In genomic region chr9:107486507-107487225, GRCm38 (mm10) we compare ENCODE assay signal across 10 mouse cellular contexts. TPM values are rescaled to one million over a fixed set of nuclear protein-coding genes. Genes with fewer than 3 reads are reported as not detected.
DNase-seq lines count a peak whose midpoint lies in the region; ATAC-seq and TF ChIP-seq lines count a peak whose summit lies in the region.
"Had no signal": no experiment of that assay in that cellular context is flagged by ENCODE, and none has a peak within 500 bp of the region (broad histone marks: within the 10 kb centered on the region; RNA-seq: fewer than 3 reads in every experiment).

No protein-coding gene starts in this region.

- H3K9ac ChIP-seq in lung, embryonic 16.5 days (ENCODE audit: low read length), result no peak overlapping the region
- H3K9ac ChIP-seq: limb, embryonic 13.5 days; stomach, embryonic 15.5 days had no signal

- H3K27me3 ChIP-seq in lung, embryonic 16.5 days (ENCODE audit: control insufficient read depth, insufficient read depth, low read depth, low read length), result no peaks in the 10 kb centered on the region
- no peaks in the 10 kb centered on the region for H3K27me3 ChIP-seq in cerebellum, adult 2 months (ENCODE audit: control insufficient read depth, insufficient read depth, low read length)
- H3K27me3 ChIP-seq: stomach, embryonic 15.5 days had no signal

- 59% methylated on average over 6 of the region's 6 CpGs for WGBS in lung, embryonic 16.5 days
- 61% methylated on average over 6 of the region's 6 CpGs for WGBS in lung, adult 2 months
- 74% methylated on average over 6 of the region's 6 CpGs for WGBS in cerebellum, adult 2 months

- H3K4me2 ChIP-seq in lung, embryonic 16.5 days (ENCODE audit: low read depth, low read length), result no peak overlapping the region
- H3K4me2 ChIP-seq: limb, embryonic 13.5 days; stomach, embryonic 15.5 days had no signal

- H3K36me3 ChIP-seq in lung, embryonic 16.5 days (ENCODE audit: control insufficient read depth, insufficient read depth, low read length), result no peaks in the 10 kb centered on the region
- H3K36me3 ChIP-seq: limb, embryonic 13.5 days; stomach, embryonic 15.5 days had no signal

- H3K9me3 ChIP-seq in lung, embryonic 16.5 days (ENCODE audit: control insufficient read depth, low read length), result no peaks in the 10 kb centered on the region
- H3K9me3 ChIP-seq: limb, embryonic 13.5 days; stomach, embryonic 15.5 days had no signal

- no peak for TF ChIP-seq POLR2A in lung, adult 2 months (IDR thresholded peaks at IDR 0.05; ENCODE audit: borderline replicate concordance, extremely low read depth, low read depth, low read length)
- TF ChIP-seq POLR2A in cerebellum, adult 2 months (IDR thresholded peaks at IDR 0.05; ENCODE audit: borderline replicate concordance, insufficient read depth, low read length), result no peak

- TF ChIP-seq CTCF in lung, adult 2 months (IDR thresholded peaks at IDR 0.05; ENCODE audit: insufficient read depth, low read length), result no peak
- no peak for TF ChIP-seq CTCF in cerebellum, adult 2 months (IDR thresholded peaks at IDR 0.05; ENCODE audit: borderline replicate concordance, insufficient read depth, low read depth, low read length)

- no peak overlapping the region for H3K4me3 ChIP-seq in lung, embryonic 16.5 days (ENCODE audit: low read length)
- H3K4me3 ChIP-seq in lung, adult 2 months (replicated peaks; ENCODE audit: extremely low read depth, low read depth, low read length), result no peak overlapping the region
- no peak overlapping the region for H3K4me3 ChIP-seq in cerebellum, adult 2 months (replicated peaks; ENCODE audit: insufficient read depth, low read depth, low read length)
- H3K4me3 ChIP-seq: limb, embryonic 13.5 days; stomach, embryonic 15.5 days had no signal

- no peaks in the 10 kb centered on the region for H3K4me1 ChIP-seq in lung, embryonic 16.5 days (replicated peaks; ENCODE audit: control insufficient read depth, insufficient read depth, low read length)
- no peaks in the 10 kb centered on the region for H3K4me1 ChIP-seq in lung, adult 2 months (ENCODE audit: control insufficient read depth, insufficient read depth, low read length)
- H3K4me1 ChIP-seq in cerebellum, adult 2 months (ENCODE audit: control insufficient read depth, insufficient read depth, low read length), result peaks cover 24% of the 10 kb centered on the region
- H3K4me1 ChIP-seq: stomach, embryonic 15.5 days had no signal

- H3K27ac ChIP-seq in lung, embryonic 16.5 days (ENCODE audit: low read length), result no peak overlapping the region
- no peak overlapping the region for H3K27ac ChIP-seq in cerebellum, adult 2 months (ENCODE audit: insufficient read depth, low read length)
- H3K27ac ChIP-seq: limb, embryonic 13.5 days; stomach, embryonic 15.5 days had no signal

- peak; percentile 17; the same call in 1 of the 2 replicates for ATAC-seq in lung, embryonic 16.5 days (ENCODE audit: low read depth)

- DNase-seq in lung, adult 2 months, result no peak
- DNase-seq in adrenal gland, postnatal 25 days, result peak; percentile 38
- peak; percentile 79 for DNase-seq in heart, postnatal 4 days
- DNase-seq in lung, postnatal 36 days, result peak; percentile 21
- DNase-seq in cerebellum, postnatal 36 days, result no peak
- DNase-seq in cerebellum, adult 2 months, result no peak
- DNase-seq in right cerebral cortex, adult 2 months (ENCODE audit: low spot score in 2 of 2), result no peak

RNA-seq across cellular contexts. Expression of gene Tmem115, which starts 47.1 kb away (rescaled TPM):
- 39.0 and 39.4 TPM in 2 replicates for polyA plus RNA-seq in lung, embryonic 16.5 days (2015; fragmentation: Nextera tagmentation; extraction: Ambion mirVana)
- polyA plus RNA-seq in lung, adult 2 months (2012; rRNA removed), result 57.6 and 59.4 TPM in 2 replicates
- total RNA-seq in adrenal gland, postnatal 25 days (2021), result 44.5 and 47.6 TPM in 2 replicates
- total RNA-seq in heart, postnatal 4 days (2021), result 10 to 100 TPM; 22.1 to 22.8 TPM
- 44.3 and 44.6 TPM in 2 replicates for polyA plus RNA-seq in cerebellum, adult 2 months (2012; rRNA removed)

RNA-seq across cellular contexts. Expression of gene Cyb561d2, which starts 55.3 kb away (rescaled TPM):
- polyA plus RNA-seq in lung, embryonic 16.5 days (2015; fragmentation: Nextera tagmentation; extraction: Ambion mirVana), result 27.6 and 32.9 TPM in 2 replicates
- 35.6 and 37.1 TPM in 2 replicates for polyA plus RNA-seq in lung, adult 2 months (2012; rRNA removed)
- total RNA-seq in adrenal gland, postnatal 25 days (2021), result 20.0 and 27.3 TPM in 2 replicates
- 1 to 10 TPM; 6.6 to 7.2 TPM for total RNA-seq in heart, postnatal 4 days (2021)
- 21.2 and 21.5 TPM in 2 replicates for polyA plus RNA-seq in cerebellum, adult 2 months (2012; rRNA removed)

RNA-seq across cellular contexts. Expression of gene Nprl2, which starts 55.4 kb away (rescaled TPM):
- polyA plus RNA-seq in lung, embryonic 16.5 days (2015; fragmentation: Nextera tagmentation; extraction: Ambion mirVana), result 41.9 and 43.7 TPM in 2 replicates
- 24.8 and 31.3 TPM in 2 replicates for polyA plus RNA-seq in lung, adult 2 months (2012; rRNA removed)
- total RNA-seq in adrenal gland, postnatal 25 days (2021), result 24.9 and 27.3 TPM in 2 replicates
- 10 to 100 TPM; 12.0 TPM for total RNA-seq in heart, postnatal 4 days (2021)
- 64.1 and 70.7 TPM in 2 replicates for polyA plus RNA-seq in cerebellum, adult 2 months (2012; rRNA removed)

Comparison
In these comparisons a context has a peak if more than half of its experiments do, and no peak if none do; other contexts are left out.
1. DNase-seq: peak in adrenal gland, postnatal 25 days (single experiment), heart, postnatal 4 days (single experiment) and lung, postnatal 36 days (single experiment); none in lung, adult 2 months (single experiment), cerebellum, postnatal 36 days (0 of 2), cerebellum, adult 2 months (0 of 2) and right cerebral cortex, adult 2 months (0 of 2).